8 mouse cellular contexts compared by ENCODE assay signal in the genomic region with DNA sequence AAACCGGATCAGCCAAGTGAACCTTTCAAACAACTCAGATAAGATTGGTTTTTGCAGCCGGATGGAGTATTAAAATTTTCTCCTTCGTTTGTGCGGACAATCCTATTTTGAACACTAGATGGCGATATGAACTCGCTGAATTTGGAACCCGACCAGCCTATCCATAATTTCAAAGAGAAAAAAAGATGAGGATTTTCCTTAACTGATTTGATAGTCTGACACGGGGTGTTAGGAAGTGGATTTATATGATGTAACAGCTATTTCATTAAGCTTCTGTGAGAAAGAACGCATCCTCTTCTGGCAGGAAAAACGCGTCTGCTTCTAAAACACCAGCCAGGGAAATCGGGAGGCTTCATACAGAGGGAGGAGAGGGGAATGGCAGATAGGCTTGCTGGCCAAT. TPM values are rescaled to one million over a fixed set of nuclear protein-coding genes. Genes with fewer than 3 reads are reported as not detected.
DNase-seq lines count a peak whose midpoint lies in the region; ATAC-seq and TF ChIP-seq lines count a peak whose summit lies in the region.

No protein-coding gene starts in this region.

- no peak overlapping the region for H3K27ac ChIP-seq in bone marrow, adult 2 months (ENCODE audit: control insufficient read depth, insufficient read depth, low read depth, low read length, poor library complexity)
- H3K27ac ChIP-seq in heart, embryonic 13.5 days (replicated peaks), result no peak overlapping the region
- no peak overlapping the region for H3K27ac ChIP-seq in limb, embryonic 14.5 days (replicated peaks; ENCODE audit: low read depth, low read length)

- H3K4me2 ChIP-seq in heart, embryonic 13.5 days, result peak overlapping the region; percentile 60
- H3K4me2 ChIP-seq in limb, embryonic 14.5 days (replicated peaks; ENCODE audit: low read depth, low read length, severe bottlenecking), result peak overlapping the region; percentile 43

- TF ChIP-seq POLR2A in bone marrow, adult 2 months (IDR thresholded peaks at IDR 0.05; ENCODE audit: borderline replicate concordance, control insufficient read depth, low read depth, low read length), result no peak
- TF ChIP-seq POLR2A in limb, embryonic 14.5 days (IDR thresholded peaks at IDR 0.05; ENCODE audit: borderline replicate concordance, extremely low read depth, insufficient read depth, insufficient read length), result no peak

- H3K9ac ChIP-seq in heart, embryonic 13.5 days, result no peak overlapping the region
- H3K9ac ChIP-seq in limb, embryonic 14.5 days (ENCODE audit: low read depth, low read length, severe bottlenecking), result no peak overlapping the region

- no peak overlapping the region for H3K4me3 ChIP-seq in bone marrow, adult 2 months (replicated peaks; ENCODE audit: control insufficient read depth, low read depth, low read length)
- peak overlapping the region; percentile 29; the same call in 1 of the 2 replicates for H3K4me3 ChIP-seq in heart, embryonic 13.5 days
- peak overlapping the region; percentile 20; the same call in 1 of the 2 replicates for H3K4me3 ChIP-seq in limb, embryonic 14.5 days (replicated peaks; ENCODE audit: low read length)

- WGBS in bone marrow, adult 2 months, result 16% methylated on average over 12 of the region's 12 CpGs
- WGBS in heart, embryonic 13.5 days, result 17% methylated on average over 12 of the region's 12 CpGs
- WGBS in limb, embryonic 14.5 days, result 4% methylated on average over 12 of the region's 12 CpGs

- H3K36me3 ChIP-seq in heart, embryonic 13.5 days, result no peaks in the 10 kb centered on the region
- no peaks in the 10 kb centered on the region for H3K36me3 ChIP-seq in limb, embryonic 14.5 days (ENCODE audit: control insufficient read depth, insufficient read depth, low read length)

- no peaks in the 10 kb centered on the region for H3K27me3 ChIP-seq in heart, embryonic 13.5 days (replicated peaks)
- H3K27me3 ChIP-seq in limb, embryonic 14.5 days (ENCODE audit: control insufficient read depth, insufficient read depth, low read length), result no peaks in the 10 kb centered on the region

- no peak for ATAC-seq in heart, embryonic 13.5 days (ENCODE audit: extremely low read depth, insufficient number of reproducible peaks, low FRiP score, low TSS enrichment)
- ATAC-seq in limb, embryonic 14.5 days (ENCODE audit: low FRiP score, low read depth), result no peak

- DNase-seq in layer of hippocampus, adult 11-12 months (ENCODE audit: low spot score), result peak; percentile 54
- DNase-seq in layer of hippocampus, adult 9-11 months, result no peak
- peak; percentile 18 to 42 for DNase-seq in CD8-positive naive resting alpha-beta T cell, adult 2 months (ENCODE audit: low read depth in 2 of 2, low spot score in 2 of 2)
- peak; percentile 54 for DNase-seq in limb, embryonic 14.5 days (ENCODE audit: low spot score)
- DNase-seq in retina, postnatal 1 day, result peak; percentile 70
- DNase-seq in testis, postnatal 10 days (ENCODE audit: low spot score), result no peak

- no peaks in the 10 kb centered on the region for H3K4me1 ChIP-seq in bone marrow, adult 2 months (ENCODE audit: control insufficient read depth, insufficient read depth, low read length)
- H3K4me1 ChIP-seq in heart, embryonic 13.5 days, result 0 out of 2 replicates have a peak, but pooled peaks cover 4% of the 10 kb centered on the region
- no peaks in the 10 kb centered on the region for H3K4me1 ChIP-seq in limb, embryonic 14.5 days (ENCODE audit: control insufficient read depth, insufficient read depth, low read length)

- 0 out of 2 replicates have a peak, but pooled peaks have one; percentile 25 for TF ChIP-seq CTCF in bone marrow, adult 2 months (IDR thresholded peaks at IDR 0.05; ENCODE audit: control insufficient read depth, insufficient read depth, low read length)

- H3K9me3 ChIP-seq in heart, embryonic 13.5 days, result no peaks in the 10 kb centered on the region
- H3K9me3 ChIP-seq in limb, embryonic 14.5 days (ENCODE audit: control insufficient read depth, low read length), result no peaks in the 10 kb centered on the region

RNA-seq across cellular contexts. Expression of a gene that starts 54.8 kb away (rescaled TPM):
- not detected in 2 replicates for polyA plus RNA-seq in bone marrow, adult 2 months (2011; ENCODE audit: insufficient read depth, insufficient read length, low replicate concordance, missing spikeins)
- polyA plus RNA-seq in heart, embryonic 13.5 days (2015; fragmentation: Nextera tagmentation; extraction: Ambion mirVana), result not detected in 2 replicates
- 0.06 TPM in 1 of 2 replicates, not detected in the other for polyA plus RNA-seq in limb, embryonic 14.5 days (2012; rRNA removed)
- not detected in 2 replicates for polyA plus RNA-seq in limb, embryonic 14.5 days (2014; fragmentation: Nextera tagmentation; extraction: Ambion mirVana)

Comparison
In these comparisons a context has a peak if more than half of its experiments do, and no peak if none do; other contexts are left out.
1. DNase-seq: peak in layer of hippocampus, adult 11-12 months (single experiment), CD8-positive naive resting alpha-beta T cell, adult 2 months (2 of 2), limb, embryonic 14.5 days (single experiment) and retina, postnatal 1 day (single experiment); none in layer of hippocampus, adult 9-11 months (single experiment) and testis, postnatal 10 days (single experiment).